Mouse (Mus musculus) ES-E14 (cell line): ENCODE measurements at regions not wholly inside any gene's neighbourhood (a gene's known extent, or its start where the extent isn't known, plus 50 kb on each side); places are given as distances from the start of the nearest gene placed in this dataset.

ENCODE experiments used
- DNase-seq: peaks from one replicate; pipeline ENCODE4 v3.0.0-alpha.2; 2013; ENCODE audit warnings: low read depth, low spot score
- H3K27ac ChIP-seq: 2 replicates; pipeline ENCODE4 v1.5.1; 2012; ENCODE audit warnings: low read depth, mild to moderate bottlenecking, low read length, moderate library complexity, mixed read lengths; ENCODE audit not compliant: poor library complexity, insufficient read depth, severe bottlenecking
- H3K36me3 ChIP-seq: 2 replicates; pipeline ENCODE4 v1.6.1; 2012; ENCODE audit warnings: mild to moderate bottlenecking, low read length, moderate library complexity, mixed read lengths; ENCODE audit not compliant: control insufficient read depth, poor library complexity, insufficient read depth, severe bottlenecking
- H3K4me1 ChIP-seq, 2 experiments: fragments of 150-350 bp in 1 of 2; sonication (generic) in 1 of 2; 2 replicates each; pipeline ENCODE4 v1.6.1; 2012; ENCODE audit warnings: low read length in 2 of 2, mild to moderate bottlenecking in 1 of 2, mixed read lengths in 1 of 2; ENCODE audit not compliant: control insufficient read depth in 2 of 2, insufficient read depth in 2 of 2, poor library complexity in 1 of 2
- H3K4me3 ChIP-seq, 2 experiments: fragments of 150-350 bp in 1 of 2; sonication (generic) in 1 of 2; 2 replicates each; pipeline ENCODE4 v1.5.1; 2012; ENCODE audit warnings: low read length in 2 of 2, low read depth in 1 of 2, mild to moderate bottlenecking in 1 of 2, mixed read lengths in 1 of 2; ENCODE audit not compliant: insufficient read depth in 1 of 2, poor library complexity in 1 of 2, severe bottlenecking in 1 of 2
- H3K9ac ChIP-seq: 2 replicates; pipeline ENCODE4 v1.6.1; 2012; ENCODE audit warnings: low read depth, mild to moderate bottlenecking, low read length, mixed read lengths; ENCODE audit not compliant: poor library complexity, insufficient read depth, severe bottlenecking
- H3K9me3 ChIP-seq: fragments of 150-350 bp; sonication (generic); 2 replicates; pipeline ENCODE4 v1.6.1; 2012; ENCODE audit warnings: low read depth, mild to moderate bottlenecking, low read length; ENCODE audit not compliant: control insufficient read depth, insufficient read depth
- CHD2 ChIP-seq: IDR thresholded peaks from 2 replicates; pipeline ENCODE4 v1.6.1; 2014; ENCODE audit warnings: mild to moderate bottlenecking, low read depth, low read length, inconsistent platforms
- HCFC1 ChIP-seq: IDR thresholded peaks from 2 replicates; pipeline ENCODE4 v1.6.1; 2012; ENCODE audit warnings: low read length, inconsistent platforms, borderline replicate concordance; ENCODE audit not compliant: insufficient read depth
- MAFK ChIP-seq: IDR thresholded peaks from 2 replicates; pipeline ENCODE4 v1.6.1; 2014; ENCODE audit warnings: mild to moderate bottlenecking, low read depth, low read length, inconsistent platforms; ENCODE audit not compliant: insufficient read depth
- ZC3H11A ChIP-seq: IDR thresholded peaks from 2 replicates; pipeline ENCODE4 v1.6.1; 2012; ENCODE audit warnings: low read depth, mild to moderate bottlenecking, inconsistent platforms, low read length, borderline replicate concordance
- ZNF384 ChIP-seq: IDR thresholded peaks from 2 replicates; pipeline ENCODE4 v1.6.1; 2012; ENCODE audit warnings: low read depth, low read length, inconsistent platforms
- in situ Hi-C, 2 experiments: fragments of 600-800 bp; cut with MboI; formaldehyde crosslinking; loops; one replicate each; pipeline ENCODE4 v1.15.1; 2025; ENCODE audit warnings: low sequenced_read_pairs in 2 of 2, inconsistent platforms in 1 of 2; ENCODE audit not compliant: unreplicated experiment in 2 of 2

DNA sequence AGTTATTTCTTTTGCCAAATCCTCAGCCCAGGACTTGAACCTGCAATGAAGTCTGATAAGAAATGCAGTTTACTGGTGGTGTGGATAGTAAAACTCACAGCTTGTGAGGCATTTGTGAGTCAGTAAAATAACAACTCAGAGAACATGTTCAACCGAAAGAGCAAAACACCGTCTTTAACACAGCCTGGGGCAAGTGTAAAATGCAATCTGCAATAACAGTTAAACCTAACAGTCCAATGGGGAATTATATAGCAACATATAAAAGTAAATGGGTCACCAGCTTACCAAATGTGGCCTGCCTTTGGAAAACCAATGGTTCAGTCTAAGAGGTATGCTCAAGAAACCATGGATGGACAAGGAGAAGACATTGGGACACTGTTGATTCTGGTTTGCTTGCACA is 1117.0 kb upstream of the Flrt2 start:
- in situ Hi-C loops, result no loop called here
- Histone ChIP-seq H3K4me1 (no peaks in the 10 kb centered on the region), H3K9ac (no peak overlapping the region)

DNA sequence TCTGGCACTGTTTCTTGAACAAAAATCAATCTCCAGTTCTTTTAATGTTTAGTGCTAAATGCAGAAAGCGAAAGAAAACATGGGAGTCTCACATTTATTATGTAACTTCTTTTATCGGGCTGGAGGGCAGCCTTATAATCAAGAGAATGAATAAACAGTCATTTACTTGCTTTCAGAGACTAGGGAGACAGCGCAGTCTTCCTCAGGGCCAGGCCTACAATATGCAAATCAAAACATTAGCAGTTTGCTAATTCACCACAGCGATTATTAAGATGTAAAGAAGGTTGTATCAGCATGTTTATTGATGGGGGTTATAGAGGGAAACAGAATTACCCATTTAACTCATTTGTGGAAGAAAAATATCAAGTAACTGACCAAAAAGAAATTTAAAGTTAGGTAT is 1111.7 kb upstream of the Flrt2 start:
- no peaks in the 10 kb centered on the region for H3K4me1 ChIP-seq
- DNase-seq, result no peak
- no peak for TF ChIP-seq HCFC1
- TF ChIP-seq ZNF384, result no peak
- TF ChIP-seq CHD2, result no peak
- TF ChIP-seq MAFK, result no peak
- TF ChIP-seq ZC3H11A, result no peak
- no peaks in the 10 kb centered on the region for H3K36me3 ChIP-seq
- H3K27ac ChIP-seq, result no peak overlapping the region
- H3K4me3 ChIP-seq, result no peak overlapping the region
- H3K9ac ChIP-seq, result no peak overlapping the region
- no peaks in the 10 kb centered on the region for H3K9me3 ChIP-seq
- in situ Hi-C loops, result no loop called here

More for the DNA sequence above, 1117.0 kb upstream of the Flrt2 start:
- no peak overlapping the region for H3K27ac ChIP-seq
- no peak for DNase-seq
- H3K4me3 ChIP-seq, result no peak overlapping the region
- no peaks in the 10 kb centered on the region for H3K9me3 ChIP-seq
- no peak for TF ChIP-seq HCFC1
- TF ChIP-seq ZNF384, result no peak
- no peak for TF ChIP-seq CHD2
- no peak for TF ChIP-seq ZC3H11A
- TF ChIP-seq MAFK, result no peak
- no peaks in the 10 kb centered on the region for H3K36me3 ChIP-seq

DNA sequence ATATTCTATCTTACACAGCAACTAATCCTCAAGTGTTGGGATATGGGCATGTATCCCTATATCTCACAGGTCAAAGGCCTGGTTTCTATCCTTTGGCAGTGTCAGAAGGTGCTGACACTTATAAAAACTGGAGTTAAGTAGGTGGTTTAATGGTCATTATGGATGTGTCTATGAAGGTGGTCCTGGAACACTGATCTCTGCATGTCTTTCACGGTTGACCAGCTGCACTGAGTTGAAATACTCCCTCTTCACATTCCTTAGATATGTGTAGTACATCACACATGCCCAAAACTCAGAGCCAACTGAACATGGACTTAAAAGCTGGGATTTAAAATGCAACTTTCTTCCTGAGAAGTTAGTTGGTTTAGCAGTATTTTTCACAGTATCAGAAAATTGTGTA is 1107.7 kb upstream of the Flrt2 start:
- TF ChIP-seq ZC3H11A, result no peak
- TF ChIP-seq ZNF384, result no peak
- TF ChIP-seq HCFC1, result no peak
- no peak for DNase-seq
- in situ Hi-C loops, result no loop called here
- Histone ChIP-seq H3K9me3 (no peaks in the 10 kb centered on the region), H3K36me3 (no peaks in the 10 kb centered on the region), H3K4me1 (no peaks in the 10 kb centered on the region), H3K9ac (no peak overlapping the region), H3K27ac (no peak overlapping the region), H3K4me3 (no peak overlapping the region)

DNA sequence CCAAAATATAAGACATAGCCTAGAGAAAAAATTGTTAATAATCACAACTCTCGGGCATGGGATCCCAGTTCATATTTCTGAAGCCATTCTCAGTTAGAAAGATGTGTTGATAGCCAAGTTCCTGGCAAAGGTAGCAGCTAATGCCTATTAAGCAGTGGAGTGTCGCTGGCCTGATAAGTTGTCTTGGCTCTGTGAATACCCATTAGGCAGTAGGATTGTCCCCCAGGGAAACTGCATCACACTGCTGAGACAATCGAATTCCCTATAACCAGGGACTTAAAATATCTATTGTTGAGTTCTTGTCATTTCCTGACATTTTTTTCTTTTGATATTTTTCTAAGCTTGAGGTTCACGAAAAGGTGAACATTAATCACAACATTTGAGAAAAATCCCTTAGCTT is 1105.0 kb upstream of the Flrt2 start:
- Histone ChIP-seq H3K36me3 (no peaks in the 10 kb centered on the region), H3K9ac (no peak overlapping the region), H3K4me3 (no peak overlapping the region), H3K4me1 (no peaks in the 10 kb centered on the region), H3K9me3 (no peaks in the 10 kb centered on the region), H3K27ac (no peak overlapping the region)
- in situ Hi-C loops, result no loop called here
- TF ChIP-seq ZNF384 (no peak), ZC3H11A (no peak), MAFK (no peak), HCFC1 (no peak), CHD2 (no peak)
- DNase-seq, result no peak

DNA sequence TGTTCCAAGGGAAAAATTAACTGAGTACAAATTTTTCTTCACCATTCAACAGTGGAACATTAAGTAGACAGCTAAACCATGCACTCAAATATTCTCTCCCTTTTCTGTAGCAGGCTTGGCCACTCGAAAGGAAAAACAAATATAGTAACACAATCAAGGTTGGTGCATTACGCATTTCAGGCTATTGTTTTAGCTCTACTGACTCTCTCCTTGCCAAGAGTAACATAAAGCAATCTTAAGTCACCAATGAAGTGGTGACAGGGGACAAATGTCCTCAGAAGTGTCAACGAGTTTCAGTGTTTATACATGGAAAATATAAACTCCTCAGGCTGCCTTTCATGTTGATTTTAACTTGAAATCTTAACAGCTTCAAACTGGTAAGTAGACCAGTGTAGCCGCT is 1103.4 kb upstream of the Flrt2 start:
- DNase-seq, result no peak

More for the DNA sequence above, 1103.4 kb upstream of the Flrt2 start:
- Histone ChIP-seq H3K4me1 (no peaks in the 10 kb centered on the region), H3K36me3 (no peaks in the 10 kb centered on the region), H3K9me3 (no peaks in the 10 kb centered on the region), H3K9ac (no peak overlapping the region), H3K27ac (no peak overlapping the region), H3K4me3 (no peak overlapping the region)
- in situ Hi-C loops, result no loop called here
- TF ChIP-seq HCFC1 (no peak), ZNF384 (no peak)
